Mouse (Mus musculus) liver, embryonic 11.5 days (tissue): ENCODE measurements around the gene Spats2. TPM values are rescaled to one million over a fixed set of nuclear protein-coding genes. Genes with fewer than 3 reads are reported as not detected.
A peak's percentile ranks its signal among the peaks of the same experiment; 100 is the strongest.

Experiments
- ATAC-seq: fragments of 200-750 bp; cut with Nextera tagmentation; replicated peaks from 2 replicates; pipeline ENCODE4 v1.8.0; 2017; ENCODE audit warnings: moderate number of reproducible peaks, mild to moderate bottlenecking, moderate TSS enrichment, moderate library complexity; ENCODE audit not compliant: low FRiP score
- DNase-seq: peaks from one replicate; pipeline ENCODE4 v3.0.0-alpha.2; 2017; ENCODE audit warnings: low spot score
- H3K27ac ChIP-seq: fragments of 300-500 bp; sonication (generic); 2 replicates; pipeline ENCODE4 v1.5.1; 2014; ENCODE audit warnings: mild to moderate bottlenecking, low read depth, low read length, control low read depth
- H3K27me3 ChIP-seq: fragments of 300-500 bp; sonication (generic); replicated peaks from 2 replicates; pipeline ENCODE4 v1.6.1; 2014; ENCODE audit warnings: low read length, mixed read lengths; ENCODE audit not compliant: control insufficient read depth, insufficient read depth
- H3K36me3 ChIP-seq: fragments of 300-500 bp; sonication (generic); 2 replicates; pipeline ENCODE4 v1.6.1; 2014; ENCODE audit warnings: mild to moderate bottlenecking, low read length, moderate library complexity, mixed read lengths; ENCODE audit not compliant: control insufficient read depth, insufficient read depth
- H3K4me1 ChIP-seq: fragments of 300-500 bp; sonication (generic); replicated peaks from 2 replicates; pipeline ENCODE4 v1.6.1; 2014; ENCODE audit warnings: low read length, mixed read lengths; ENCODE audit not compliant: control insufficient read depth, insufficient read depth
- H3K4me2 ChIP-seq: fragments of 300-500 bp; sonication (generic); 2 replicates; pipeline ENCODE4 v1.6.1; 2014; ENCODE audit warnings: mild to moderate bottlenecking, control low read depth, moderate library complexity
- H3K4me3 ChIP-seq: fragments of 300-500 bp; sonication (generic); 2 replicates; pipeline ENCODE4 v1.5.1; 2014; ENCODE audit warnings: low read depth, low read length, control low read depth
- H3K9ac ChIP-seq: fragments of 300-500 bp; sonication (generic); 2 replicates; pipeline ENCODE4 v1.6.1; 2014; ENCODE audit warnings: low read depth, low read length, control low read depth
- H3K9me3 ChIP-seq: fragments of 300-500 bp; sonication (generic); 2 replicates; pipeline ENCODE4 v1.6.1; 2016; ENCODE audit warnings: low read length, inconsistent platforms, mixed read lengths; ENCODE audit not compliant: control insufficient read depth
- WGBS: fragments of 180-500 bp; shearing (Covaris S2); extraction: QIAGEN DNeasy Blood & Tissue Kit; methylation state at CpG from one replicate; pipeline ENCODE4 v1.1.7; 2014; 5-methylcytosine and 5-hydroxymethylcytosine counted together
- polyA plus RNA-seq: library from polyadenylated mRNA; unstranded; fragments of >200 nt; fragmentation: Nextera tagmentation; extraction: Ambion mirVana; gene quantifications from 2 replicates; pipeline ENCODE4 v1.2.1, GENCODE M21; 2014

The Spats2 gene
- polyA plus RNA-seq, 1 experiment from 2014 or later = 35.0 TPM

DNA sequence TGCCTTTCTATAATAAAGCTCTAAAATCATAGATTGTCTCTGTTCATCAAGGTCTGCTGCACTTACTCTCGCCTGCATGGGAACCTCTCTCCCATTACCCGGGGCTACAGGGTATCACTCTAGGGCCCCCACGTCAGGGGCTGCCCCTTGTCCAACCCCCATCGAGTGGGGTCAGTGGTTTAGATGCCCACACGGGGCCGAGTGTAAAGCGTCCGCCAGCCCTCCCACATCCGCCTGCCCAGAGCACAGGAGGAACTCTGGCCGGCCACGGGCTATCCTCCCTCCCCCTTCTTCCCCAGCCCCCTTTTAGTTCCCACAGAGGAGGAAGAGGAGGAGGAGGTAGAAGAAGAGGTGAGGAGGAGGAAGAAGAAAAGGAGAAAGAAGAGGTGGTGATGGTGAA, 4.9 kb upstream of the Spats2 start:
- Histone ChIP-seq H3K36me3 (no peaks in the 10 kb centered on the region), H3K4me2 (peak overlapping the region; percentile 37), H3K4me1 (peaks cover 9% of the 10 kb centered on the region; the same call in 1 of the 2 replicates), H3K4me3 (no peak overlapping the region), H3K27ac (no peak overlapping the region), H3K27me3 (no peaks in the 10 kb centered on the region), H3K9me3 (no peaks in the 10 kb centered on the region), H3K9ac (no peak overlapping the region)
- DNase-seq (no peak), ATAC-seq (no peak; the same call in 1 of the 2 replicates)
- 12% methylated on average over 11 of the region's 11 CpGs for WGBS

DNA sequence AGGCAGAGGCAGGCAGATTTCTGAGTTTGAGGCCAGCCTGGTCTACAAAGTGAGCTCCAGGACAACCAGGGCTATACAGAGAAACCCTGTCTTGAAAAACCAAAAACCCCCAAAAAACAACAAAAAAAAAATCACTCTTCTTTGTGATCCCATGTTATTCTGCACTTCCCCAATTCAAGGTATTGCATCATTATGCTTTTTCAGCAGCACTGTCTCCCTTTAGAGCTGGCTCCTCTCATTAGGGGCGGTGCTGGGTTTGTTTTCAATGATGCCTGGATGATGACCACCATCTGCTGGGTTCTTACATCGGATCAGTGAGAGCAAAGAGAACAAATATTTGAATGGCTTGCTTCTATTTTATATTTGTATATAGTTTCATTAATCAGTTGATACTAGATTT, 3.1 kb upstream of the Spats2 start:
- no peaks in the 10 kb centered on the region for H3K27me3 ChIP-seq
- peaks cover 9% of the 10 kb centered on the region; the same call in 1 of the 2 replicates for H3K4me1 ChIP-seq
- no peak overlapping the region for H3K4me2 ChIP-seq
- WGBS = 74% methylated on average over 2 of the region's 2 CpGs
- no peak overlapping the region for H3K27ac ChIP-seq
- ATAC-seq (no peak), DNase-seq (no peak)
- no peaks in the 10 kb centered on the region for H3K36me3 ChIP-seq
- no peak overlapping the region for H3K4me3 ChIP-seq
- no peaks in the 10 kb centered on the region for H3K9me3 ChIP-seq
- no peak overlapping the region for H3K9ac ChIP-seq

DNA sequence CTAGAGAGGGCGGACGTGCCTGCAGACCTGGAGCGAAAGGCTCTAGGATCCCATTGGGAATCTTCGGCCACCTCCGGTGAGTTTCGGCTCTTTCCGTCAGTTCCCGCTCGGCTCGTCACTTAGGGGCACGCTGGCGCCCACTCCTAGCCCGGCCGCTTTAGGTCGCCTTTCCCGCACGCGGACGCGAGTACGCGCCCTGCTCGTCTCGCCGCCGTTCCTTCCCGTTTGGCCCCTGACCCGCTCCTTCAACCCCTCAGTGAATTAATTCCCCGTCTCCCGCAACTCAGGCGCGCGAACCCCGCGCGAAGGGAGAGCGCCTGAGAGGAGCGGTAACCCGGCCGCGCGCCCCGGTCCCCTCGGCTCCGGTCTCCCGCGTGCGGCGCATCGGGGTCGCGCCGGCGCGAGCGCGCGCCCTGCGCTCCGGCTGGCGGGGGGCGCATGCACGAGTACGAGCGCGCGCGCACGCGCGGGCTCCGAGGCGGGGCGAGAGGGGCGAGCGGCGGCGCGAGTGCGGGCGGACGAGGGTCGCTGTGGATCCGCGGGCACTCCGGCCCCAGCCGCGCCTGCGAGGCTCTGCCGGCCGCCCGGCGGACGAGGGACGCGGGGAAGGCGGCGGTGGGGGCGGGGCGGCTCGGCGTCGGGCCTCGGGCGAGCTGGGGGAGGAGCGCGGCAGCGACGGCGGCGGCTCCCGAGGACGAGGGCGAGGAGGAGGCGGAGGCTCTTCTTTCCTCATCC, 532 bp downstream of the Spats2 start:
- no peaks in the 10 kb centered on the region for H3K27me3 ChIP-seq
- WGBS = under 1% methylated on average over 113 of the region's 115 CpGs
- peak overlapping the region; percentile 71 for H3K4me3 ChIP-seq
- H3K9me3 ChIP-seq = no peaks in the 10 kb centered on the region
- ATAC-seq (peak; percentile 72), DNase-seq (peak; percentile 86)
- peak overlapping the region; percentile 93 for H3K4me2 ChIP-seq
- peak overlapping the region; percentile 81 for H3K27ac ChIP-seq
- no peaks in the 10 kb centered on the region for H3K36me3 ChIP-seq
- peak overlapping the region; percentile 90 for H3K9ac ChIP-seq
- H3K4me1 ChIP-seq = peaks cover 24% of the 10 kb centered on the region

DNA sequence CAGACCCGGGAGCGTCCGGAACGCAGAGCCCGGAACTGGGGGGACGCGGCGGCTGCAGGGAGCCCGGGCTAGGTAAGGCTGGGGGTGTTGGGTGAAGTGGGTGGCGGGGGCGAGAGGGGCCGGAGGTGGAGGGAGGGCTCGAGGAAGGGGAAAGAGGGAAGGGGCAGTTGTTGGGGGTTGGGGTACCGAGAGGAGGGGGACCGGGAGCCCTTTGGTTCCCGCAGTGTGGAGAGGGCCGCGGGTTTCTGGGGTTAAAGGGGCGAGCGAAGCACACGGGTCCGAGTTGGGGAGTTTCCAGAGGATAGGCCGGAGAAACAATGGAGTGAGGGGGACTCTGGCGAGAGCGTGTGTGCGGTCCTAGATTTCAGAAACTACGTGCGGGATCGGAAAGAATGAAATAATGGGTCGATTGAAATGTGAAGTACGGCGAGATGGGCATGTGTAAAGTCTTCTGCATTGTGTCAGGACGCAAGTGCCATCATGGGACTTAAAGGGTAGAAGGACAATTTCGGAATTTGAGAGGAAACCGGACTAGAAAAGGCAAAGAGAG, 1.2 kb downstream of the Spats2 start:
- no peaks in the 10 kb centered on the region for H3K9me3 ChIP-seq
- peaks cover 28% of the 10 kb centered on the region for H3K4me1 ChIP-seq
- WGBS = under 1% methylated on average over 32 of the region's 35 CpGs
- no peaks in the 10 kb centered on the region for H3K27me3 ChIP-seq
- H3K4me3 ChIP-seq = peak overlapping the region; percentile 71
- peak; percentile 49; the same call in 1 of the 2 replicates for ATAC-seq
- H3K9ac ChIP-seq = peak overlapping the region; percentile 90
- peak overlapping the region; percentile 93 for H3K4me2 ChIP-seq
- no peaks in the 10 kb centered on the region; the same call in 1 of the 2 replicates for H3K36me3 ChIP-seq
- DNase-seq = no peak
- H3K27ac ChIP-seq = peak overlapping the region; percentile 81

DNA sequence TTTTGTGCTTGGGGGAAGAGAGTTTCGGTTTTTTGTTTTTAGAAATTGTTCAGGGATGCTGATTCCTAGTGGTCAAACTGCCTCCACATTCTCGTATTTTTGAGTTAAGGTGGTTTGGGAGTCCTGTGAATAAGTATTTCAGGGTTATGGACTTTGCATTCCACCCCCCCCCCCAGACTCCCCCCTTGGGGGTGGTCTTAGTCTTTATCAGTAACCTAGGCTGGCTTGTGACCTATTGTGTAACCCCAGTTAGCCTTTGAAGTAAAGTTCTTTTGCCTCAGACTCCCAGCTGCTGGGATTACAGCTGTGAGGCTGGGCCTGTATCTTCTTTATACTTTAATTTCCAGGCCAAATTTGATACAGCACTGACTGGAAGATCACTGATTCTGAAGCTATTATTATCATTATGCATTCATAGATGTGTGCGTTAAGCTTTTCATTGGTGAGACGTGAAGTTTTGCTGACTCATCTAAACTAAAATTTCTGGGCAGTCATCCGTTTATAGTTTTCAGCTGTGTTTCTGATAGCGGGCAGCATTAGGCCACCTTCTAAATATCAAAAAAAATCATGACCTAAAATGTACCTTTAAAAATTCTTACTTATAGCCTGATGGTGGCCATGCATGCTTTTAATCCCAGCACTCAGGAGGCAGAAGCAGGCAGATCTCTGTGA, 2.3 kb downstream of the Spats2 start:
- Histone ChIP-seq H3K4me1 (peaks cover 28% of the 10 kb centered on the region), H3K4me2 (peak overlapping the region; percentile 93), H3K9ac (no peak overlapping the region), H3K27me3 (no peaks in the 10 kb centered on the region), H3K27ac (no peak overlapping the region), H3K9me3 (no peaks in the 10 kb centered on the region), H3K4me3 (peak overlapping the region; percentile 71), H3K36me3 (no peaks in the 10 kb centered on the region; the same call in 1 of the 2 replicates)
- 53% methylated on average over 6 of the region's 6 CpGs for WGBS
- ATAC-seq = no peak
- peak; percentile 48 for DNase-seq

DNA sequence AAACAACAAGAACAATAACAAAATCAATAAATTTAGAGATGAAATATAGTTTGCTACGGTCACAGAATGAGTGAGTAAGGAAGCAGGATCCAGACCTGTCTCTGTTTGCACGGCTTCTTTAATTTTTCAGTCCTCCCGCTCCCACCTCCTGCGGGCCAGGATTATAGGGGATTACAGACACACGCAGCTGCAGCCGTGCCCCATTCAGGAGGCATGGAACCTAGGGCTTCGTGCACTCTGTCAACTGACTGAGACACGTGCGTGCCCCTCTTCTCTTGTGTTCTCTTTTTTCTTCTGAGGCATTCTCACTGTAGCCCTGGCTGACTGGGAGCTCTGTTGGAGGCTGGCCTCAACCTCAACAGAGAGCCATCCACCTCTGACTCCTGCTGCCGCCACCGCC, 3.7 kb downstream of the Spats2 start:
- Histone ChIP-seq H3K27me3 (no peaks in the 10 kb centered on the region), H3K9ac (peak overlapping the region; percentile 40), H3K4me2 (no peak overlapping the region; the same call in 1 of the 2 replicates), H3K9me3 (no peaks in the 10 kb centered on the region), H3K4me3 (no peak overlapping the region), H3K36me3 (peaks cover 3% of the 10 kb centered on the region; the same call in 1 of the 2 replicates), H3K27ac (no peak overlapping the region; the same call in 1 of the 2 replicates), H3K4me1 (peaks cover 28% of the 10 kb centered on the region)
- 85% methylated on average over 11 of the region's 11 CpGs for WGBS
- ATAC-seq (no peak), DNase-seq (no peak)

DNA sequence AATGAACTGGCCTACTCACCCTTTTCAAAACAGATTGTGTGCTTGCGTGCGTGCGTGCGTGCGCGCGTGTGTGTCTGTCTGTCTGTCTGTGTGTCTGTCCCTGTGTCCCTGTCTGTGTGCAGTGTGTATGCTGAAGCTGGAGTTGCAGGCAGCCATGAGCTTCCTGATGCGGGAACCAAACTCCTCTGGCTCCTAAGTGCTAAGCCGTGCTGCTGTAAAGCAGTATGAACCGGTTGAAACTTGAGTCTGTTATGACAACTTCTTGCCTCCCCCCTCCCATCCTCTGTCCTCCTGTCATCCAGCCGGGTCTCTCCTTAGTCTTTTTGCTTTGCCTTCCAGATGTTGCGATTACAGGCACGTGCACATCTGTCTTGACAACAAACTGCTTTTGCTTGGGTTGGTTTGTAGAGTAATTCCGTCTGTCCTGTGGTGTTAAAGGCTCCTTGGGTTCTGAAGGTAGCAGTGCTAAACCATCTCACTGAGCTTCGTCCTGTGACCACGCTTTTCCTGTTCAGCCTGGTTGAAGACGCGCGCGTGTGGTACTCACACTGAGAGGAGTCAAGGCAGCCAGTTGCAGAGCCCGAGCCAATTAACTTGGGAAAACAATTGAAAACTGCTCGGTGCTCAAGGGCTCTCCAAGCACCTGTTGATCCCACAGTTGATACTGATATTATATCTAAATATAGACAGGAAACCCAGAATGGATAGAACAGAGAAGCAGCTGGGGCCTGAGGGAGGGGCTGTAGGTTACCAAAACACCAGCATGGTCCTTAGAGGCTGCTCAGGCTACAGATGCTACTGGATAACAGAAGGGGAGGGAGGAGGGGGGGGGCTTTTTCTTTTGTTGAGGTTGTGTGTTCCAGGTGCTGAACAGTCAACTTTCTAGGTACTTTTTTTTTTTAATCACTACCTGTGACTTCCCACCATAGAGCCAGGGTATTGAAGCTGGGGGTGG, 4.5 kb downstream of the Spats2 start:
- DNase-seq = no peak
- no peak for ATAC-seq
- Histone ChIP-seq H3K27ac (peak overlapping the region; percentile 58; the same call in 1 of the 2 replicates), H3K9ac (peak overlapping the region; percentile 40), H3K4me3 (no peak overlapping the region), H3K27me3 (no peaks in the 10 kb centered on the region), H3K36me3 (peaks cover 3% of the 10 kb centered on the region; the same call in 1 of the 2 replicates), H3K4me2 (no peak overlapping the region; the same call in 1 of the 2 replicates), H3K4me1 (peaks cover 26% of the 10 kb centered on the region), H3K9me3 (no peaks in the 10 kb centered on the region)
- 69% methylated on average over 22 of the region's 22 CpGs for WGBS

DNA sequence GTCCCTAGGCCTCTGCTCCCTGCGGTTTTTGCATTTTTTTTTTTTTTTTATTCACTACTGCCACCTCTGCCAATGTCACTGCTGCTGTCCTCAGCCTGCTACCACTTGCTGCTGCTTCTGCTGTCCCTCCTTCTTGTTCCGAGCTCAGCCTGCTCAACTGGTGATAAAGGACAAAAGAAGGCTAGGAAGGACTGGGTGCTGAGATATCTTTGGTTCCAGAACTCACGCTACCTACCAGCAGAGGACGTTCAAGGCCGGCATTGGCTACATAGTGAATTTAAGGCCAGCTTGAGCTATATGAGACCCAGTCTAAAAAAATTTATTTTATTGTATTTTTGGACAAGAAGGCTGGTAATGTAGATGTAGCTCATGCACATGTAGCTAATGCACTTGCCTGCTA, 12.7 kb downstream of the Spats2 start:
- Histone ChIP-seq H3K4me3 (no peak overlapping the region), H3K27me3 (no peaks in the 10 kb centered on the region), H3K9me3 (peaks cover 4% of the 10 kb centered on the region; the same call in 1 of the 2 replicates), H3K4me2 (peak overlapping the region; percentile 43), H3K27ac (peak overlapping the region; percentile 78), H3K4me1 (peaks cover 16% of the 10 kb centered on the region), H3K36me3 (peaks cover 6% of the 10 kb centered on the region), H3K9ac (peak overlapping the region; percentile 50; the same call in 1 of the 2 replicates)
- ATAC-seq (peak; percentile 92), DNase-seq (no peak)
- 53% methylated on average over 5 of the region's 5 CpGs for WGBS
